Mouse (Mus musculus) heart, adult 2 months (tissue): Measurements from ENCODE around the gene Disp3.

ENCODE experiments used
- CTCF ChIP-seq: fragments of 200-600 bp; IDR thresholded peaks from 2 replicates; pipeline ENCODE4 v1.8.1; 2022; ENCODE audit warnings: antibody characterized with exemption, mild to moderate bottlenecking, moderate library complexity
- EP300 ChIP-seq: fragments of 200-500 bp; IDR thresholded peaks from 2 replicates; pipeline ENCODE4 v1.6.1; 2011; ENCODE audit warnings: low read depth, low read length, control low read depth; ENCODE audit not compliant: insufficient read depth
- POLR2A ChIP-seq: fragments of 200-500 bp; IDR thresholded peaks from 2 replicates; pipeline ENCODE4 v1.6.1; 2011; ENCODE audit warnings: mild to moderate bottlenecking, low read depth, low read length, control low read depth; ENCODE audit not compliant: insufficient read depth

DNA sequence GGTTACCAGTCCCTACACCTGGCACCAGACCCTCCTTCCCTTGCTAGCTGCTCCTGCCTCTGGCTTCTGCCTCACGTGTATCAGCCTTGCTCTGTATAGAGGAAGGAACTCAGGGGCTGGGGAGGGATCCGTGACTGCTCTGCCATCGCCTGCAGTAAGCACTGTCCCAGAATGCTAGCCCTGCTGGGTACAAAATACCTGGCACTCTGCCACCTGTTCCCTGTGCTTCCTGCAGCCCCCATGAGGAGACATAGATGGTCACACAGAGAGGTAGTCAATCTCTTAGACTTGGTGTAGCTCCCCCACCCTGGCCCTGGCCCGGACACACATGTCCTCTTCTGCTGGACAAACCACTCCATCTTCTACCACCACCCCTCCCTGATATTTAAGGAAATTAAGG is 22.4 kb upstream of the Disp3 start:
- no peak for TF ChIP-seq EP300
- no peak for TF ChIP-seq CTCF
- TF ChIP-seq POLR2A: no peak
